Mouse (Mus musculus) thymus, adult 2 months (tissue): ENCODE results near the gene Scg5.

Source experiments
- CTCF ChIP-seq: fragments of 200-500 bp; IDR thresholded peaks from 2 replicates; pipeline ENCODE4 v1.5.1; 2012; ENCODE audit warnings: mild to moderate bottlenecking, control low read depth, low read length, moderate library complexity, borderline replicate concordance; ENCODE audit not compliant: control insufficient read depth, poor library complexity, insufficient read depth; ENCODE audit errors: extremely low read depth
- POLR2A ChIP-seq: fragments of 200-500 bp; IDR thresholded peaks from 2 replicates; pipeline ENCODE4 v1.6.1; 2012; ENCODE audit warnings: mild to moderate bottlenecking, low read length, control low read depth, moderate library complexity; ENCODE audit not compliant: control insufficient read depth, poor library complexity, insufficient read depth; ENCODE audit errors: extremely low read depth

GRCm38 (mm10) chr2:113800846-113801245 lies 28.1 kb downstream of the Scg5 start:
- TF ChIP-seq POLR2A (no peak), CTCF (no peak)
